Mouse (Mus musculus): ENCODE measurements around the gene Noxred1. TPM values are rescaled to one million over a fixed set of nuclear protein-coding genes. Genes with fewer than 3 reads are reported as not detected.
"Not testable (repeated sequence)": the region's sequence is repeated elsewhere in the genome, so short reads cannot be mapped to it uniquely, and the experiment has no call there.

The Noxred1 gene
- total and polyA plus RNA-seq, 3 experiments, result 0.39 to 0.61 (median 0.47) TPM

- WGBS, result 63% methylated on average over 10 of the region's 10 CpGs
- intact Hi-C loops (cut with DNase I), result no loop called here
- Histone ChIP-seq H3K36me3 (ENCODE audit: control insufficient read depth, insufficient read depth, low read length) (no peaks in the 10 kb centered on the region), H3K79me2 (replicated peaks; ENCODE audit: control insufficient read depth, insufficient read depth, low read length) (no peaks in the 10 kb centered on the region), H3K4me1 (ENCODE audit: control insufficient read depth, insufficient read depth, low read length) (no peaks in the 10 kb centered on the region), H3K27ac (no peak overlapping the region), H3K27me3 (ENCODE audit: control insufficient read depth, insufficient read depth, low read length) (no peaks in the 10 kb centered on the region), H3K4me3 (no peak overlapping the region), H3K9ac (ENCODE audit: low read depth, low read length) (no peak overlapping the region)
- TF ChIP-seq EP300 (IDR thresholded peaks at IDR 0.05; ENCODE audit: insufficient read depth, low read depth, low read length) (no peak), CTCF (IDR thresholded peaks at IDR 0.05) (no peak), POLR2A (IDR thresholded peaks at IDR 0.05; ENCODE audit: insufficient read depth, low read depth, low read length) (no peak)
- DNase-seq, result no peak
Observed at GRCm38 (mm10) chr12:87224950-87225349, 13.6 kb downstream of the Noxred1 start.

GRCm38 (mm10) chr12:87219362-87219761, 19.2 kb downstream of the Noxred1 start:
- Histone ChIP-seq H3K27ac (no peak overlapping the region), H3K27me3 (ENCODE audit: control insufficient read depth, insufficient read depth, low read length) (no peaks in the 10 kb centered on the region), H3K4me3 (no peak overlapping the region), H3K9ac (ENCODE audit: low read depth, low read length) (no peak overlapping the region), H3K79me2 (replicated peaks; ENCODE audit: control insufficient read depth, insufficient read depth, low read length) (no peaks in the 10 kb centered on the region), H3K4me1 (ENCODE audit: control insufficient read depth, insufficient read depth, low read length) (no peaks in the 10 kb centered on the region), H3K36me3 (ENCODE audit: control insufficient read depth, insufficient read depth, low read length) (no peaks in the 10 kb centered on the region)
- intact Hi-C loops (cut with DNase I), result no loop called here
- DNase-seq, result no peak
- TF ChIP-seq CTCF (IDR thresholded peaks at IDR 0.05) (no peak), POLR2A (IDR thresholded peaks at IDR 0.05; ENCODE audit: insufficient read depth, low read depth, low read length) (no peak), EP300 (IDR thresholded peaks at IDR 0.05; ENCODE audit: insufficient read depth, low read depth, low read length) (no peak)
- WGBS, result 70% methylated on average over 7 of the region's 7 CpGs

GRCm38 (mm10) chr12:87217596-87217995, 20.9 kb downstream of the Noxred1 start:
- intact Hi-C loops (cut with DNase I), result no loop called here
- Histone ChIP-seq H3K4me1 (ENCODE audit: control insufficient read depth, insufficient read depth, low read length) (no peaks in the 10 kb centered on the region), H3K9ac (ENCODE audit: low read depth, low read length) (no peak overlapping the region), H3K36me3 (ENCODE audit: control insufficient read depth, insufficient read depth, low read length) (no peaks in the 10 kb centered on the region), H3K27ac (no peak overlapping the region), H3K27me3 (ENCODE audit: control insufficient read depth, insufficient read depth, low read length) (no peaks in the 10 kb centered on the region), H3K4me3 (no peak overlapping the region), H3K79me2 (replicated peaks; ENCODE audit: control insufficient read depth, insufficient read depth, low read length) (no peaks in the 10 kb centered on the region)
- no peak for TF ChIP-seq CTCF (IDR thresholded peaks at IDR 0.05)
- TF ChIP-seq POLR2A (IDR thresholded peaks at IDR 0.05; ENCODE audit: insufficient read depth, low read depth, low read length), result no peak
- no peak for DNase-seq

- TF ChIP-seq POLR2A (IDR thresholded peaks at IDR 0.05; ENCODE audit: insufficient read depth, low read depth, low read length), result no peak
- no peak for TF ChIP-seq EP300 (IDR thresholded peaks at IDR 0.05; ENCODE audit: insufficient read depth, low read depth, low read length)
- TF ChIP-seq CTCF (IDR thresholded peaks at IDR 0.05), result no peak
- intact Hi-C loops (cut with DNase I), result no loop called here
- Histone ChIP-seq H3K27ac (no peak overlapping the region), H3K4me3 (no peak overlapping the region), H3K4me1 (ENCODE audit: control insufficient read depth, insufficient read depth, low read length) (no peaks in the 10 kb centered on the region), H3K9ac (ENCODE audit: low read depth, low read length) (no peak overlapping the region), H3K79me2 (replicated peaks; ENCODE audit: control insufficient read depth, insufficient read depth, low read length) (no peaks in the 10 kb centered on the region), H3K27me3 (ENCODE audit: control insufficient read depth, insufficient read depth, low read length) (no peaks in the 10 kb centered on the region), H3K36me3 (ENCODE audit: control insufficient read depth, insufficient read depth, low read length) (no peaks in the 10 kb centered on the region)
- WGBS, result 48% methylated on average over 2 of the region's 2 CpGs
- DNase-seq, result no peak
Observed at GRCm38 (mm10) chr12:87216053-87216452, 22.5 kb downstream of the Noxred1 start.

GRCm38 (mm10) chr12:87212844-87213606, 25.5 kb downstream of the Noxred1 start:
- H3K9ac ChIP-seq (ENCODE audit: low read depth, low read length), result no peak overlapping the region
- no peaks in the 10 kb centered on the region for H3K79me2 ChIP-seq (replicated peaks; ENCODE audit: control insufficient read depth, insufficient read depth, low read length)
- WGBS, result 64% methylated on average over 2 of the region's 2 CpGs
- no peak overlapping the region for H3K27ac ChIP-seq
- TF ChIP-seq EP300 (IDR thresholded peaks at IDR 0.05; ENCODE audit: insufficient read depth, low read depth, low read length) (no peak), POLR2A (IDR thresholded peaks at IDR 0.05; ENCODE audit: insufficient read depth, low read depth, low read length) (no peak), CTCF (IDR thresholded peaks at IDR 0.05) (no peak)
- DNase-seq, result no peak
- H3K36me3 ChIP-seq (ENCODE audit: control insufficient read depth, insufficient read depth, low read length), result no peaks in the 10 kb centered on the region
- H3K27me3 ChIP-seq (ENCODE audit: control insufficient read depth, insufficient read depth, low read length), result no peaks in the 10 kb centered on the region
- no peaks in the 10 kb centered on the region for H3K4me1 ChIP-seq (ENCODE audit: control insufficient read depth, insufficient read depth, low read length)
- intact Hi-C loops (cut with DNase I), result no loop called here
- no peak overlapping the region for H3K4me3 ChIP-seq

- H3K4me1 ChIP-seq (ENCODE audit: control insufficient read depth, insufficient read depth, low read length); H3K27ac ChIP-seq; H3K9ac ChIP-seq (ENCODE audit: low read depth, low read length); DNase-seq; intact Hi-C loops (cut with DNase I); H3K36me3 ChIP-seq (ENCODE audit: control insufficient read depth, insufficient read depth, low read length); H3K4me3 ChIP-seq; H3K27me3 ChIP-seq (ENCODE audit: control insufficient read depth, insufficient read depth, low read length); H3K79me2 ChIP-seq (replicated peaks; ENCODE audit: control insufficient read depth, insufficient read depth, low read length): not testable (repeated sequence)
- 89% methylated on average over 5 of the region's 5 CpGs for WGBS
Observed at GRCm38 (mm10) chr12:87205789-87206188, 32.7 kb downstream of the Noxred1 start.

Measured in heart, adult 2 months (tissue).